Comparison of ENCODE assay signal across 8 mouse cellular contexts in genomic region chr10:32895093-32895492, GRCm38 (mm10). TPM values are rescaled to one million over a fixed set of nuclear protein-coding genes. Genes with fewer than 3 reads are reported as not detected.
DNase-seq lines count a peak whose midpoint lies in the region.

No protein-coding gene starts in this region.

- DNase-seq in cerebellum, postnatal 4 days (ENCODE audit: low spot score in 2 of 2): peak; percentile 22 to 30
- no peak for DNase-seq in cerebellum, adult 9-10 months
- DNase-seq in left cerebral cortex, adult 18-20 months (ENCODE audit: low spot score in 2 of 2): peak; percentile 33 to 44
- DNase-seq in left cerebral cortex, adult 11 months (ENCODE audit: low spot score): no peak
- peak; percentile 16 for DNase-seq in NIH3T3 (ENCODE audit: low read depth)
- DNase-seq in kidney, postnatal 4 days: peak; percentile 41 to 44
- DNase-seq in gastrocnemius, postnatal 4 days (ENCODE audit: low spot score in 2 of 2): no peak
- DNase-seq in yolk sac, embryonic 10.5 days (ENCODE audit: low spot score): no peak

RNA-seq across cellular contexts. Expression of gene Nkain2, which starts 4.8 kb away (rescaled TPM):
- 10 to 100 TPM; 23.5 to 29.3 TPM for total RNA-seq in left cerebral cortex, adult 18-20 months (2021)
- 1 to 10 TPM; 1.1 to 1.8 TPM for total RNA-seq in gastrocnemius, postnatal 4 days (2021)

Comparison
In these comparisons a context has a peak if more than half of its experiments do, and no peak if none do; other contexts are left out.
1. DNase-seq: peak in cerebellum, postnatal 4 days (2 of 2), left cerebral cortex, adult 18-20 months (2 of 2), NIH3T3 (single experiment) and kidney, postnatal 4 days (2 of 2); none in cerebellum, adult 9-10 months (single experiment), left cerebral cortex, adult 11 months (single experiment), gastrocnemius, postnatal 4 days (0 of 2) and yolk sac, embryonic 10.5 days (single experiment).
2. RNA of gene Nkain2, which starts 4.8 kb away (total RNA-seq): 23.5 to 29.3 TPM in left cerebral cortex, adult 18-20 months; 1.1 to 1.8 TPM in gastrocnemius, postnatal 4 days; every median in the first group is over 4 times any median in the second.